Mouse (Mus musculus): Measurements from ENCODE around the gene E030018B13Rik. TPM values are rescaled to one million over a fixed set of nuclear protein-coding genes. Genes with fewer than 3 reads are reported as not detected.

Gene E030018B13Rik
- polyA plus RNA-seq, 1 experiment from 2014 or later: not detected

DNA sequence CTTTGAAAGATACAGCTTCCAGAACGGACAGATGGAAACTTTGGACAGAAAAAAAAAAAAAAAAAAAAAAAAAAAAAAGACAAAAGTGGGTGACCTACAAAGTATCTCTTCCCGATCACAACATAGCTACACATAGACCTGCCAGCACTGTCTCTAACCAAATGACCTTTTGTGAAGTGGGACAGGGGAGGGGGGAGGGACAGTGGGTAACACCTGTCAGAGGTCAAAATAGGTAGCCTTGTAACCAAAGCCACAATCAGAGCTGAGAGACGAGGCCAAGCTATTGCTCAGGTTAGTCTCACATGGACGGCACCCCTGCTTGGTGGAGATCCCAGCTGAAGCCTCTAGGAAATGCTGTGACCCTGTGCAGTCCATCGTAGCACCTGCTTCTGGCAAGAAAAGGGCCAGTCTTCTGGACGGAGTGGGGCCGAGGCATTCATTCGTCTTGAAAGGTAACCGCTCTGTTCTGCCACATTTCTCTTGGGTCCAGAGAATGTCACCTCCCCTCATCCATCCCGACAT lies 29.0 kb upstream of the E030018B13Rik start:
- Histone ChIP-seq H3K27ac (replicated peaks) (no peak overlapping the region; the same call in 1 of the 2 replicates), H3K4me2 (no peak overlapping the region), H3K4me3 (no peak overlapping the region), H3K9ac (no peak overlapping the region), H3K36me3 (peaks cover 27% of the 10 kb centered on the region), H3K9me3 (no peaks in the 10 kb centered on the region), H3K4me1 (peaks cover 29% of the 10 kb centered on the region), H3K27me3 (replicated peaks) (no peaks in the 10 kb centered on the region)
- 77% methylated on average over 10 of the region's 10 CpGs for WGBS
- ATAC-seq (ENCODE audit: extremely low read depth, insufficient number of reproducible peaks, low FRiP score, low TSS enrichment): no peak

- Histone ChIP-seq H3K9me3 (no peaks in the 10 kb centered on the region), H3K4me1 (peaks cover 32% of the 10 kb centered on the region), H3K9ac (no peak overlapping the region), H3K4me3 (no peak overlapping the region), H3K27me3 (replicated peaks) (no peaks in the 10 kb centered on the region), H3K36me3 (peaks cover 27% of the 10 kb centered on the region), H3K27ac (replicated peaks) (no peak overlapping the region), H3K4me2 (no peak overlapping the region)
- WGBS: 62% methylated on average over 6 of the region's 6 CpGs
- ATAC-seq (ENCODE audit: extremely low read depth, insufficient number of reproducible peaks, low FRiP score, low TSS enrichment): no peak
Observed at GRCm38 (mm10) chr7:63888674-63889073, 28.0 kb upstream of the E030018B13Rik start.

DNA sequence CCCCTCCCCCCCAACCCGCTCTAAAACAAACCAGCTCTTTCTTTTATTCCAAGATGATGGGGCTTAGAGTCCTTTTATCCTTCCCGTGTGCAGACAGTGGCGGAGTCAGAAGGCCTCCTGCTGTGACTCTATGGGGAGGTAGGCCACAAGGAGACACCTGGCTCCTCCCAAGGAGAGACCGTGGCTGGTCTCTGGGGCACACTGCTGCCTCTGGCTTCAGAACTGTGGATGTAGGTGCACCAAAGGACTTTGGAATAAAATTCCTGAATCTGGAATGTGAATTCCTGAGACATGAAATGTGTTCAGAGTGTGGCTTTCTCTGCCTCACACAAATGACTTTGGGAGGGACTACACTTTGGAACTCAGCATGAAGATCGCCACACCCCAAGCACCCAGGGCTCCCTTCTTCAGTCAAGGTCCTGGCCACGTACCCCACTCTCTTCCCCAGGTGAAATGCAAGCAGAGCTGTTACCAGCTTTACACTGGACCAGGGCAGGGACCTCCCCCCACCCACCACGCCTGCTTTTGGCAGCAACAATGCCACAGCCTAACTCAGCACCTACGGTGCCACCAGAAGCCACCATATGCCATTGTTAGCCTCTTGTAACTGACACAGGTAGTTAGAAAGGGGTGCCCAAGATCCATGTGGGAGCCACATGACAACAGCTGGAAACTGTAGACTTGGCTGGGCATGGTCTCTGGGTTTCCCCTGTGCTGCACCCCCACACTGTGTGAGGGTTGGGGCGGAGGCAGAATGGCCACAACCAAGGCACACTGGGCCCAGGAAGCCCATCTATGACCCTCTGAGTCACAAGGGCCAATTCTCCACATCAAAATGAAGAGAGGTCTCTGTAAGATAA lies 27.3 kb upstream of the E030018B13Rik start:
- no peaks in the 10 kb centered on the region for H3K9me3 ChIP-seq
- H3K27me3 ChIP-seq (replicated peaks): no peaks in the 10 kb centered on the region
- peaks cover 36% of the 10 kb centered on the region for H3K4me1 ChIP-seq
- no peak for ATAC-seq (ENCODE audit: extremely low read depth, insufficient number of reproducible peaks, low FRiP score, low TSS enrichment)
- no peak overlapping the region for H3K4me3 ChIP-seq
- H3K36me3 ChIP-seq: peaks cover 27% of the 10 kb centered on the region
- H3K9ac ChIP-seq: no peak overlapping the region
- WGBS: 82% methylated on average over 9 of the region's 9 CpGs
- H3K27ac ChIP-seq (replicated peaks): no peak overlapping the region
- no peak overlapping the region for H3K4me2 ChIP-seq

- Histone ChIP-seq H3K4me3 (no peak overlapping the region), H3K27me3 (replicated peaks) (no peaks in the 10 kb centered on the region), H3K9me3 (no peaks in the 10 kb centered on the region), H3K9ac (no peak overlapping the region), H3K4me1 (peaks cover 38% of the 10 kb centered on the region), H3K36me3 (peaks cover 27% of the 10 kb centered on the region), H3K27ac (replicated peaks) (no peak overlapping the region), H3K4me2 (no peak overlapping the region)
- 75% methylated on average over 43 of the region's 43 CpGs for WGBS
- no peak for ATAC-seq (ENCODE audit: extremely low read depth, insufficient number of reproducible peaks, low FRiP score, low TSS enrichment)
Observed at GRCm38 (mm10) chr7:63891488-63892075, 25.1 kb upstream of the E030018B13Rik start.

DNA sequence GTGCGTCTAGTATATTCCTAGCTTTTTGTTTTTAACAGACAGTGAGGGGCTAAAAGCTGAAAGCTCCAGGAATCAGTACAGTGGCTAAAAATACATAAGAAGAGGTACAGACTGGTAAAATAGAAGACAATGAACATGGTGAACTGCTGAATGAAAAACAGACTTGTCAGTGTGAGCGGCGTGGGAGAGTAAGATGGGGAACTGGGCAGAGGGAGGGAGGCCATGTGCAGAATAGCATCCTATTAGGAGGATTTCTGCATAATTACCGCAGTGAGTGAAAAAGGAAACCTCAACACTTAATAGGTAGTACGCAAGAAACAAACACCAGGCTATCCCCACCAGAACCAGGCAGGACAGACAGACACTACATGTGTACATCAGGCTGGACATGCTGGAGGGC lies 23.5 kb upstream of the E030018B13Rik start:
- H3K27ac ChIP-seq (replicated peaks): no peak overlapping the region
- H3K4me3 ChIP-seq: no peak overlapping the region
- no peak overlapping the region for H3K4me2 ChIP-seq
- no peaks in the 10 kb centered on the region for H3K9me3 ChIP-seq
- H3K27me3 ChIP-seq (replicated peaks): 0 out of 2 replicates have a peak, but pooled peaks cover 4% of the 10 kb centered on the region
- peaks cover 27% of the 10 kb centered on the region for H3K36me3 ChIP-seq
- H3K4me1 ChIP-seq: peaks cover 38% of the 10 kb centered on the region
- no peak overlapping the region for H3K9ac ChIP-seq
- ATAC-seq (ENCODE audit: extremely low read depth, insufficient number of reproducible peaks, low FRiP score, low TSS enrichment): no peak
- 94% methylated on average over 5 of the region's 5 CpGs for WGBS

DNA sequence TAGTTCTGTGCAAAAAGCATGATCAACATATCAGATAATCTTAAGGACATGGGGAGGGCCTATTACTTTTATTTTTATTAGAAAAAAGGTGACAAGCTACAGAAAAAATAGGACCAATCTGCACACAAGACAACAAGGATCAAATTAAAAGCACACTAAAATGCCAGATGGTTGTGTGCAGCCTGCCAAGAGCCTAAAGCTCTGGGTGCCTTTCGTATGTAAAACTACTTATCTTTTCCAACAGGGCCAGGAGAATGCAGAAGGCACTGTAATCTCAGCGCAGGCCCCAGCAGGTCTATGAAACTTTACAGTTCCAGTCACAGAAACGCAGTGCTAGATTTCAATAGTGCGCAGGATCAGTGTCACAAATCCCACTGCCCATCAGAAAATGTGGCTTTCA lies 22.9 kb upstream of the E030018B13Rik start:
- Histone ChIP-seq H3K4me3 (no peak overlapping the region), H3K4me2 (no peak overlapping the region), H3K4me1 (peaks cover 36% of the 10 kb centered on the region), H3K36me3 (peaks cover 27% of the 10 kb centered on the region), H3K9me3 (no peaks in the 10 kb centered on the region), H3K27ac (replicated peaks) (no peak overlapping the region), H3K27me3 (replicated peaks) (0 out of 2 replicates have a peak, but pooled peaks cover 4% of the 10 kb centered on the region), H3K9ac (no peak overlapping the region)
- WGBS: 49% methylated on average over 4 of the region's 4 CpGs
- no peak for ATAC-seq (ENCODE audit: extremely low read depth, insufficient number of reproducible peaks, low FRiP score, low TSS enrichment)

- peaks cover 20% of the 10 kb centered on the region for H3K36me3 ChIP-seq
- H3K27me3 ChIP-seq (replicated peaks): 0 out of 2 replicates have a peak, but pooled peaks cover 4% of the 10 kb centered on the region
- ATAC-seq (ENCODE audit: extremely low read depth, insufficient number of reproducible peaks, low FRiP score, low TSS enrichment): no peak
- no peak overlapping the region for H3K27ac ChIP-seq (replicated peaks)
- 54% methylated on average over 4 of the region's 4 CpGs for WGBS
- no peak overlapping the region for H3K4me2 ChIP-seq
- H3K9ac ChIP-seq: no peak overlapping the region
- no peak overlapping the region for H3K4me3 ChIP-seq
- H3K9me3 ChIP-seq: no peaks in the 10 kb centered on the region
- peaks cover 27% of the 10 kb centered on the region for H3K4me1 ChIP-seq
Observed at GRCm38 (mm10) chr7:63894662-63895061, 22.0 kb upstream of the E030018B13Rik start.

- H3K27me3 ChIP-seq (replicated peaks): 0 out of 2 replicates have a peak, but pooled peaks cover 4% of the 10 kb centered on the region
- H3K9ac ChIP-seq: no peak overlapping the region
- ATAC-seq (ENCODE audit: extremely low read depth, insufficient number of reproducible peaks, low FRiP score, low TSS enrichment): no peak
- H3K4me2 ChIP-seq: no peak overlapping the region
- peaks cover 27% of the 10 kb centered on the region for H3K4me1 ChIP-seq
- WGBS: 83% methylated on average over 3 of the region's 3 CpGs
- H3K9me3 ChIP-seq: no peaks in the 10 kb centered on the region
- H3K27ac ChIP-seq (replicated peaks): no peak overlapping the region
- H3K4me3 ChIP-seq: no peak overlapping the region
- peaks cover 14% of the 10 kb centered on the region for H3K36me3 ChIP-seq
Observed at GRCm38 (mm10) chr7:63895223-63895622, 21.4 kb upstream of the E030018B13Rik start.

DNA sequence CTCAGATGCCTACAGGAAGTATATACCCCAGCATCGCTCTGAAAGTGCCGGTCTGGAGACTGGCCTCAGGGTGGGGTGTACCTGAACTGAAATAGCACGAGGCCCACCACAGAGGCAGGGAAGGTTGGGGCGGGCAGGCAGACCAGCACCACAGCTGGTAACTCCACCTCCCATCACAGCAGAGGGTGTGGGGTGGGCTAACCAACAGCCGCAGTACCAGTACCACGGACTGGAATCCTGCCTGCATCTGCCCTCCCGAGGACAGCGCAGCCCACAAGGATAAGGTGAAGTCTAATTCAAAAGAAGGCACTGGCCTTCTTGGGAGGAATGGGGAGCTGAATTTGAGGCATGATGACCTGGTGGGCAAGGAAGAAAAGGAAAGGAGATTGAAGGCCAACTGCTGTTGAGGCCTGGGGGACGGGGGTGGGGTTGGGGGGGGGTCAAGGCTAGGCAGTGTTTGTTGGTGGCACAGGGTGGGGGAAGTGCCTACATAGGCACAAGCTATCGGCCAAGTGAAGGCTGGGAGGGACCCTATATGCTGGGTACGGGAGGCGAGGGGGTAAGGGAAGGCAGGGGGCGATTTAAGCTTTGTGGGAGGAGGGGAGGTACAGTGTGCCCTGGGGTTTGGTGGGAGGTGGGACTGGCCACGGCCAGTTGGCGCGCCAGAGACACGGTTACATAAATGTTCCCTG lies 20.2 kb upstream of the E030018B13Rik start:
- Histone ChIP-seq H3K9ac (peak overlapping the region; percentile 82), H3K4me3 (peak overlapping the region; percentile 51), H3K4me1 (peaks cover 33% of the 10 kb centered on the region), H3K36me3 (peaks cover 2% of the 10 kb centered on the region), H3K4me2 (peak overlapping the region; percentile 88), H3K27me3 (replicated peaks) (0 out of 2 replicates have a peak, but pooled peaks cover 4% of the 10 kb centered on the region), H3K27ac (replicated peaks) (peak overlapping the region; percentile 70), H3K9me3 (no peaks in the 10 kb centered on the region)
- WGBS: 18% methylated on average over 17 of the region's 17 CpGs
- no peak for ATAC-seq (ENCODE audit: extremely low read depth, insufficient number of reproducible peaks, low FRiP score, low TSS enrichment)

DNA sequence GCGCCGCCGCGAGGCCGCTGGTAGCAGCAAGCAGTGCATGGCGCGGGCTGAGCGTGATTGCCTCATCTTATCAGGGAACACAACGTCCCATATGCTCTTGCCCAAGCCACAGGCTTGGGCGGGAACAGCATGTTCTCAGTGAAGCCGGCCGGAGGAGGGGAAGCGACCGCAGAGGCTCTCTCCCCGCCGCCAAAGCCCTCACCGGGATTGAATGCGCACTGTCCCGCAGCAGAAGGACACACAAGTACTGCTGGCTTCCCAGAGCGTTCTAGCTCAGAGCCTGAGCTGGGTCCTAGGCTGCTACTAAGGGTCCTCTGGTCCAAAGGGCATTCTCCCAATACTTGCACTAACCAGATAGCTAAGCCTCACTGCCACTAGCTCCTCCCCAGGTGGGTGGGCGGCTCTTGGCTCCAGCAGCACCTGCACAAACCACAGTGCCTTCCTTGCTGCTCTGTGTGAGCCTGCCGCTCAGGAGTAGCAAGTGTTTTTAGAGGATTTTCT lies 19.6 kb upstream of the E030018B13Rik start:
- under 1% methylated on average over 22 of the region's 22 CpGs for WGBS
- peak overlapping the region; percentile 88 for H3K4me2 ChIP-seq
- H3K9me3 ChIP-seq: no peaks in the 10 kb centered on the region
- H3K4me3 ChIP-seq: peak overlapping the region; percentile 51
- H3K4me1 ChIP-seq: peaks cover 39% of the 10 kb centered on the region
- peak overlapping the region; percentile 70 for H3K27ac ChIP-seq (replicated peaks)
- 0 out of 2 replicates have a peak, but pooled peaks cover 4% of the 10 kb centered on the region for H3K27me3 ChIP-seq (replicated peaks)
- H3K9ac ChIP-seq: peak overlapping the region; percentile 82
- ATAC-seq (ENCODE audit: extremely low read depth, insufficient number of reproducible peaks, low FRiP score, low TSS enrichment): peak; percentile 82; the same call in 1 of the 2 replicates
- no peaks in the 10 kb centered on the region for H3K36me3 ChIP-seq

DNA sequence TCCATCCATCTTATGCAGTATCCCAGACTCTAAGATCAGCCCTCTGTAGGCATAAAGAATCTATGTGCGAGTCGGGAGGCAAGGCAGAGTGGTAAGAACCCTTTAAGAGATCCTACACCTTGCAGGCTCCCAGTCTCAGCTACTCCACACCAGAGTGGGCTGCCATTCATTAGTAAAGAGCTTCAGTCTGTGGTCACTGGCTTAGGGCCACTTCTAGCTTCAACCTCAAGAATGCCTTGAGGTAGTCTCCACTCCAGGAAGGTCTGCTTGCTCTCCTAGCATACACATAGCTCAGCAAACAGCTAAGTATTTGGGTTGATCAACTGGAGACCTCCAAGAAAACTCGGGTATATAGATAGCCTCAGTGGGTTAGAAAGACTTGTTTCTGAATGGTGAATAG lies 19.0 kb upstream of the E030018B13Rik start:
- H3K4me2 ChIP-seq: peak overlapping the region; percentile 88
- H3K27ac ChIP-seq (replicated peaks): 0 out of 2 replicates have a peak overlapping the region, but pooled peaks have one; percentile 70
- peak overlapping the region; percentile 82; the same call in 1 of the 2 replicates for H3K9ac ChIP-seq
- H3K9me3 ChIP-seq: no peaks in the 10 kb centered on the region
- peaks cover 40% of the 10 kb centered on the region for H3K4me1 ChIP-seq
- peak overlapping the region; percentile 51 for H3K4me3 ChIP-seq
- 0 out of 2 replicates have a peak, but pooled peaks cover 4% of the 10 kb centered on the region for H3K27me3 ChIP-seq (replicated peaks)
- 46% methylated on average over 3 of the region's 3 CpGs for WGBS
- H3K36me3 ChIP-seq: no peaks in the 10 kb centered on the region
- no peak for ATAC-seq (ENCODE audit: extremely low read depth, insufficient number of reproducible peaks, low FRiP score, low TSS enrichment)
